Mouse (Mus musculus) neural tube, embryonic 11.5 days (tissue): Measurements from ENCODE around the gene BC035947. TPM values are rescaled to one million over a fixed set of nuclear protein-coding genes. Genes with fewer than 3 reads are reported as not detected.
"Not testable (repeated sequence)": the region's sequence is repeated elsewhere in the genome, so short reads cannot be mapped to it uniquely, and the experiment has no call there.

Source experiments
- ATAC-seq: fragments of 200-750 bp; cut with Nextera tagmentation; 2 replicates; pipeline ENCODE4 v1.8.0; 2017; ENCODE audit warnings: moderate number of reproducible peaks, mild to moderate bottlenecking, moderate TSS enrichment, moderate library complexity; ENCODE audit not compliant: insufficient read depth, low FRiP score, low TSS enrichment
- DNase-seq: peaks from one replicate; pipeline ENCODE4 v3.0.0-alpha.2; 2015; ENCODE audit warnings: low spot score
- H3K27ac ChIP-seq: fragments of 300-500 bp; sonication (generic); 2 replicates; pipeline ENCODE4 v1.5.1; 2014; ENCODE audit warnings: low read depth, mild to moderate bottlenecking, low read length
- H3K27me3 ChIP-seq: fragments of 300-500 bp; sonication (generic); 2 replicates; pipeline ENCODE4 v1.6.1; 2014; ENCODE audit warnings: mild to moderate bottlenecking, low read length, mixed read lengths; ENCODE audit not compliant: control insufficient read depth, insufficient read depth
- H3K36me3 ChIP-seq: fragments of 300-500 bp; sonication (generic); 2 replicates; pipeline ENCODE4 v1.6.1; 2014; ENCODE audit warnings: mild to moderate bottlenecking, low read length, moderate library complexity, mixed read lengths; ENCODE audit not compliant: control insufficient read depth, insufficient read depth
- H3K4me1 ChIP-seq: fragments of 300-500 bp; sonication (generic); 2 replicates; pipeline ENCODE4 v1.6.1; 2014; ENCODE audit warnings: low read length, mixed read lengths; ENCODE audit not compliant: control insufficient read depth, insufficient read depth
- H3K4me2 ChIP-seq: fragments of 300-500 bp; sonication (generic); 2 replicates; pipeline ENCODE4 v1.6.1; 2014; ENCODE audit warnings: low read depth, mild to moderate bottlenecking, moderate library complexity
- H3K4me3 ChIP-seq: fragments of 300-500 bp; sonication (generic); 2 replicates; pipeline ENCODE4 v1.5.1; 2014; ENCODE audit warnings: low read depth, low read length
- H3K9ac ChIP-seq: fragments of 300-500 bp; sonication (generic); 2 replicates; pipeline ENCODE4 v1.6.1; 2014; ENCODE audit warnings: mild to moderate bottlenecking, low read length
- H3K9me3 ChIP-seq: fragments of 300-500 bp; sonication (generic); 2 replicates; pipeline ENCODE4 v1.6.1; 2016; ENCODE audit warnings: low read length; ENCODE audit not compliant: control insufficient read depth
- WGBS: fragments of 180-500 bp; shearing (Covaris S2); extraction: QIAGEN DNeasy Blood & Tissue Kit; methylation state at CpG from one replicate; pipeline ENCODE4 v1.1.7; 2014; 5-methylcytosine and 5-hydroxymethylcytosine counted together
- polyA plus RNA-seq: library from polyadenylated mRNA; unstranded; fragments of >200 nt; fragmentation: Nextera tagmentation; extraction: Ambion mirVana; gene quantifications from 2 replicates; pipeline ENCODE4 v1.2.1, GENCODE M21; 2014

Gene BC035947
- polyA plus RNA-seq, 1 experiment from 2014 or later = 0.17 TPM

DNA sequence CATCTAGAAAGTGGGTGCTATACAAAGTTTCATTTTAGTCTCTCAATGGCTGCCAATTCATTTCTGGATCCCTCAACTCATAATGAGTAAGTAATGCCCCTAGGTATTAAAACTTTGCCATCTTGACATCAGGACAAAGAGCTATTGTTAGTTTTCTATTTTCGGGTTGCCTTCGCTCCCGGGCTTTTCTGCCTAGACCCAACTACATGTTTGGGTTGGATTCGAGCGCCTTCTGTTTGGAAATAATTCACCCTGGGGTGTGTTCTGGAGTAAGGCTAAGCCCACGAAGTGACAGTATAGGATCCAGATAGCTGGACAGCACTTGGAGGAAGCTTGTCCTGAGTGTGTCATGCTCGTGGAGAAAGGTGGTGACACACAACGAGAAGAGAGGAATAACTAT, 798 bp upstream of the BC035947 start:
- no peaks in the 10 kb centered on the region for H3K27me3 ChIP-seq
- DNase-seq = no peak
- WGBS = 82% methylated on average over 8 of the region's 8 CpGs
- no peaks in the 10 kb centered on the region for H3K9me3 ChIP-seq
- no peak overlapping the region for H3K9ac ChIP-seq
- ATAC-seq = no peak
- H3K4me3 ChIP-seq = no peak overlapping the region
- H3K4me1 ChIP-seq = no peaks in the 10 kb centered on the region
- H3K4me2 ChIP-seq = no peak overlapping the region
- H3K27ac ChIP-seq = no peak overlapping the region
- H3K36me3 ChIP-seq = no peaks in the 10 kb centered on the region

DNA sequence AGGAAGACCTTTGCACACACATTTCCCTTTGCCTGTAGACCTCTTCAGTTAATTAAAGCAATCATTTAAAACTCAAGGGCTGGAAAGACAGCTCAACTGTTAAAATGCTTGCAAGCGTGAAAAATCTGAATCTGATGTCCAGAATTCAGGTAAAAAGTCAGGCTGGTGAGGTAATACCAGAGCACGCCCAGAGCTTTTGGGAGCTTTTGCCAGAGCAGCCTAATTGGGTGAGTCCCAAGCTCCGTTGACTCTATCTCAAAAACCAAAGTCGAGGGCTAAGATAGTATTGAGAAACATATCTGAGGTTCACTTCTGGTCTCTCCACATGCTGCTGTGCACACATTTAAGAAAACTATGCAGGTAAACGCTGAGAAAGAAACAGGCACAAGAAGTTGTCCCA, 1.1 kb downstream of the BC035947 start, which contains the start of gene Mogat1:
Mogat1 (plus strand) TSS at position 130 of the 400 bp plus-strand sequence.
- Histone ChIP-seq H3K27ac (no peak within 1 kb of the TSS), H3K9ac (peak within 1 kb of the TSS; percentile 30), H3K36me3 (no peaks in the 10 kb centered on the region), H3K9me3 (no peaks in the 10 kb centered on the region), H3K4me3 (peak within 1 kb of the TSS; percentile 27), H3K4me2 (peak within 1 kb of the TSS; percentile 48), H3K27me3 (no peaks in the 10 kb centered on the region), H3K4me1 (no peaks in the 10 kb centered on the region)
- WGBS = 77% methylated on average over 5 of the region's 5 CpGs
- ATAC-seq (no peak), DNase-seq (no peak)

DNA sequence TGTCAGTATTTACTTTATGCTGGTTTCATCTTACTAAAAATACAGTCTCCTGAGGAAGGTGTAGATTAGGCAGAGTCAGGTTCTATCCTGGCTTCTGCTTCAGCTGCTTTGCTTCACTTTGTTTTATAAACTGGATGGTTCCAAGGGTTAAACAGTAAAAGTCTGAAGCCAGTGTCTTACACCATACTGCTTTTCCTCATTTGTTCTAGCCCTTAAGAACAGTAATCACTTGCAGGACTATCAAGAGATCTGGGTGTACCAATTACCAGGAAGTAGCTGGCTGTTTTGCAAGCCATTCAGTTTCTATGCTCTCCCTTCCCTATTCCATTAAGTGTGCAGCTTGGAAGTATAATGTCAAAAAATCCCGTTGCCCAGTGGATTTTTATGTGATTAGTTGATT, 4.8 kb downstream of the BC035947 start:
- 67% methylated on average over 1 of the region's 1 CpGs for WGBS
- ATAC-seq = no peak
- Histone ChIP-seq H3K9ac (no peak overlapping the region), H3K27me3 (no peaks in the 10 kb centered on the region), H3K36me3 (no peaks in the 10 kb centered on the region), H3K4me2 (no peak overlapping the region), H3K4me3 (no peak overlapping the region), H3K9me3 (no peaks in the 10 kb centered on the region), H3K27ac (no peak overlapping the region), H3K4me1 (no peaks in the 10 kb centered on the region)
- DNase-seq = no peak

DNA sequence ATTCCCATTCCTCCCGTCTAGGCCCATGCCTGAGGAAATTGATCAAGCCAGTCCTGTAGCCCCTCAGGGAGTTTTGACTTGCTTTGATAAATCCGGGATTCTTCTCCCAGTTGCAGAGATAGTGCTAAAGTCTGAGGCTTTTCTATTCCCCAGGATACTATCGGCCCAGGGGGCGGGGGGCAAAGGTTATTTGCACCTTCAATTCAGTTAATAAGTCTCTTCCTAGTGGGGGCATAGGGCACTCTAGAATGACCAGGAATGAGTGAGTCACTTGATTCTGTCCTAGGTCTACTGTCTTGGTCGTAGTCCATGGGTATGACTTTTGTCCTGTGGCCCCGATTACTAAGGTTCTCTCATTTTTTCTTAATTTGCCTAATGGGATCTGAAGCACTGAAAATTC, 9.4 kb downstream of the BC035947 start:
- WGBS = 89% methylated on average over 6 of the region's 6 CpGs
- Histone ChIP-seq H3K36me3 (no peaks in the 10 kb centered on the region), H3K27me3 (no peaks in the 10 kb centered on the region), H3K27ac (no peak overlapping the region), H3K4me1 (no peaks in the 10 kb centered on the region), H3K4me3 (no peak overlapping the region), H3K4me2 (no peak overlapping the region), H3K9me3 (no peaks in the 10 kb centered on the region), H3K9ac (no peak overlapping the region)
- no peak for DNase-seq
- ATAC-seq = no peak

DNA sequence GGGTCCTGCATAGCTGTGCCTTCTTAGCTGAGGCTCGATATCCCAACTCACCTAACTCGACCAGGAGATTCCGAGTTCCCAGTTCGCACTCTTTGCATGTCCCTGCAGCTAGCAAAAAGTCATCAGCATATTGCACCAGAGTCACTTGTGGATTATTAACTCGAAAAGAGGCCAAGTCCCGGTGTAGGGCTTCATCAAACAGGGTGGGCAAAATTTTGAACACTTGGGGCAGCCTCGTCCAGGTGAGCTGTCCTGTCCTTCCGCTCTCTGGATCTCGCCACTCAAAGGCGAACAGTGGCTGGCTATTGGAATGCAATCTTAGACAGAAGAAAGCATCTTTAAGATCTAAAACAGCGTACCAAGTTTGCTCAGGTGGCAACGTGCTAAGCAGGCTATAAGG, 10.1 kb downstream of the BC035947 start:
- ATAC-seq, H3K4me2 ChIP-seq, H3K4me1 ChIP-seq, DNase-seq, H3K9me3 ChIP-seq, H3K4me3 ChIP-seq, H3K36me3 ChIP-seq, H3K27me3 ChIP-seq, H3K9ac ChIP-seq, H3K27ac ChIP-seq: not testable (repeated sequence)
- 90% methylated on average over 12 of the region's 12 CpGs for WGBS

DNA sequence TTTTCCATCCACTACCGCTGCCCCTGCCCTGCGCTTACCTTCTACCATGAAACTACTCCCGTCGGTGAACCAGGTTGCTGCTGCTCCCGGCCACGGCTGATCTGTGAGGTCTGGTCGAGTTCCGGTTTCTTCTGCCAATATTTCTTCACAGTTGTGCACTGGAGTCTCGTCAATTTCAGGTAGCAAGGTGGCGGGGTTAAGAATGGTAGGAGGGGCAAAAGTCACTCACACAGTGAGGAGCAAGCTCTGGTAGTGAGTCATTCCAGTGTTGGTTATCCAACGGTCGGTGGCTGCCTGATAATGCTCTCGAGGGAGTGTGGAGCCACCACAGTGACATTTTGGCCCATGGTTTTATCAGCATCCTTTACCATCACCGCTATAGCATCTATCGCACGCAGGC, 10.9 kb downstream of the BC035947 start:
- H3K36me3 ChIP-seq = no peaks in the 10 kb centered on the region
- no peak overlapping the region for H3K4me3 ChIP-seq
- ATAC-seq = no peak
- no peak overlapping the region for H3K9ac ChIP-seq
- DNase-seq = no peak
- H3K27me3 ChIP-seq = no peaks in the 10 kb centered on the region
- H3K9me3 ChIP-seq = no peaks in the 10 kb centered on the region
- no peaks in the 10 kb centered on the region for H3K4me1 ChIP-seq
- no peak overlapping the region for H3K4me2 ChIP-seq
- 95% methylated on average over 16 of the region's 16 CpGs for WGBS
- H3K27ac ChIP-seq = no peak overlapping the region

DNA sequence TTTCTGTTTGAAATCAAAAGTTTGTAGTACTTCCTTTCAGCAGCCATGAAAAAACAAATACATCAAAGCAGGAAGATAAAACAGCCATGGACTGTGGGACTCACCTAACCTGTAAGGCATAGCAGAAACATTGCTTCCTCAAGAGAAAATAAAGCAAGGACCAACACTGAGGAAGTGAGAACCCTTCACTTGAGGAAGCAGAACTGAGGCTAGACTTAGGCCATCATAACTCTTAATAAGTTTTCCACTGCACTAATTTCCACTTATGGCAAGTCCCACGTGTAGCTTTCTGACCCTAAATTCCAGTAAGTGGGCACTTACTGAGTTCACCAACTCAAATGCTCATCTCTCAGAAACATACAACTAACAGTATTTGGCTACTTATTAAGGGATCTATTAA, 21.8 kb downstream of the BC035947 start:
- no peaks in the 10 kb centered on the region for H3K36me3 ChIP-seq
- DNase-seq (no peak), ATAC-seq (no peak)
- no peak overlapping the region for H3K9ac ChIP-seq
- peaks cover 8% of the 10 kb centered on the region for H3K4me1 ChIP-seq
- no peak overlapping the region for H3K27ac ChIP-seq
- H3K27me3 ChIP-seq = no peaks in the 10 kb centered on the region
- WGBS = 90% methylated on average over 1 of the region's 1 CpGs
- no peaks in the 10 kb centered on the region for H3K9me3 ChIP-seq
- no peak overlapping the region for H3K4me3 ChIP-seq
- no peak overlapping the region for H3K4me2 ChIP-seq

DNA sequence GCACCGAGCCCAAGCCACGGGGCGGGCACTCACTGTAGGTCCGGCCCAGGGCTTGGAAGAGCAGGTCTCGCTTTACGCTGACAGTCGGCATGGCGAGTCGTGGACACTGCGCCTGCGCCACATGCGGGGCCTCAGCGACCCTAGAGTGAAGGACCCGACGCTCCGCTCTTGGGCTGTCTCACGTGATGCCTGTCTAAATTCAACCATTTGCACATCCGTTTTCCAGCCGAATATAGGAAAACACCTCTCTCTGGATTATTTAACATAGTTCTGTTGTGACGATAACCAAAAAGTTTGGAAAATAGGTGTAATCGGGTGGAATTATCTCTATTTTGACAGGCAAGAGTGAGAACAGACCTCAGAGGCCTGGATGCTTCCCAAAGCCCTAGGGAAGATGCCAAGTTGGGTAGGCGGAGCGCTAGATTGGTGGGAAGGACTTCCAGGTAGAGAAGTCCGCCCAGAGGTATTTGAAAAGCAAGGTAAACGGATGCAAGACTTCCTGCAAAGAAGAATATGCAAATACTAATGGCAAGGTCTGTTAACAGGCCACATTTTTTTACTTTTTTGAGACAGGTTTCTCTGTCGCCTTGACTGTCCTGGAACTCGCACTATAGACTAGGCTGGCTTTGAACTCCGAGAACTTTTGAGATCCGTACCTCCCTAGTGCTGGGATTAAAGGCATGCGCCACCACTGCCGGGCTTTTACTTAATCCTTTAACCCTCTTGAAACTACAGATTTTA, 23.0 kb downstream of the BC035947 start, which contains the start of gene Farsb:
Farsb (minus strand) TSS at position 146 of the 741 bp plus-strand sequence.
- H3K4me3 ChIP-seq = peak within 1 kb of the TSS; percentile 89
- peaks cover 8% of the 10 kb centered on the region for H3K4me1 ChIP-seq
- peak; percentile 96 for ATAC-seq
- under 1% methylated on average over 31 of the region's 31 CpGs for WGBS
- no peaks in the 10 kb centered on the region for H3K36me3 ChIP-seq
- H3K4me2 ChIP-seq = peak within 1 kb of the TSS; percentile 58
- H3K27ac ChIP-seq = no peak within 1 kb of the TSS
- DNase-seq = peak; percentile 91
- H3K9ac ChIP-seq = peak within 1 kb of the TSS; percentile 83
- H3K9me3 ChIP-seq = no peaks in the 10 kb centered on the region
- no peaks in the 10 kb centered on the region for H3K27me3 ChIP-seq

DNA sequence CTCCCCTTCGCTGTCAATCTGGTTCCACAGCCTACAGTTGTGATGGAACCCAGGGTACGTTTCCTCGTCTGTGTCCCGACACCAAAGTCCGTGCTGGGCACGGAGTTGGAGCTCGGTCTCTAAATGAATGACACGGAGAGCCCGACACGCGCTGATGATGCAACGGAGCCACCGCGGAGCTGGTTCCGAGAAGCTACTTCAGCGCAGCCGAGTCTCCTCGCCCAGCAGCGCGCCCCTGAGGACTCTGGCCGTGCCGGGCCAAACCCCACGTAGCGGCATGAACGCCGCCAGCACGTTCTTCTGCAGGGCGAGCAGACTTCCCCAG, 23.6 kb downstream of the BC035947 start:
- whole genome bisulfite sequencing = under 1% methylated on average over 28 of the region's 28 CpGs
- DNase-seq (no peak), ATAC-seq (no peak)
- Histone ChIP-seq H3K27ac (no peak overlapping the region), H3K9ac (peak overlapping the region; percentile 83), H3K4me1 (peaks cover 8% of the 10 kb centered on the region), H3K4me3 (peak overlapping the region; percentile 89), H3K36me3 (no peaks in the 10 kb centered on the region), H3K9me3 (no peaks in the 10 kb centered on the region), H3K27me3 (no peaks in the 10 kb centered on the region), H3K4me2 (peak overlapping the region; percentile 58)
